Mouse (Mus musculus) small intestine, adult 2 months (tissue): ENCODE measurements around the gene Brca1.

ENCODE experiments used
- CTCF ChIP-seq: fragments of 200-500 bp; IDR thresholded peaks from 2 replicates; pipeline ENCODE4 v1.5.1; 2012; ENCODE audit warnings: low read depth, mild to moderate bottlenecking, control low read depth, inconsistent platforms, low read length, moderate library complexity, mixed read lengths; ENCODE audit not compliant: insufficient replicate concordance, insufficient read length; ENCODE audit errors: extremely low read depth
- POLR2A ChIP-seq: fragments of 200-500 bp; IDR thresholded peaks from 2 replicates; pipeline ENCODE4 v1.6.1; 2012; ENCODE audit warnings: low read depth, mild to moderate bottlenecking, control low read depth, inconsistent platforms, low read length, moderate library complexity

DNA sequence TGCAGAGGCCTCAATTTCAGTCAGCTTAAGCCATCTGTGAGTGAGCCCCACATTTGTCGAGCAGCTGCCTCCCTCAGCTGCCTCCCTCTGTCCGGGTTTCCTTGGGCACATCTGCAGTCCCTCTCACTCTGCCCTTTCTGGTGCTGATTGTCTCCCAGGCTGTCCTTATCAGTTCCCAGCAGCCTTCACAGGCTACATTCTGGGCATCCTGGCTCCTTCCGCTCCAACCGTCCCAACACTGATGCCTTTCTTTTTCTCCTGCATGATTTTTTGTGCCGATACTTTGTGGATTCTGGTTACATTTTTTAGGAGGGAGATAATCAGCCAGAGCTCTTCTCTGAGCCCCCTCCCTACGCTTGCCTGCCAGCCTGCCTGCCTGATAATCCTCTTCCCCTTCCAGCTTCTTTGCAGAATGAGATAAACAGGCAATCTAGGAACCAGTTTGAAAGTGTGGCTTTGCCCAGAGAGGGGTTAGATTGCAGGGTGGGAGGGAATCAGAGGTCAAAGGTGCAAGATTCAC, 66.2 kb downstream of the Brca1 start:
- TF ChIP-seq CTCF, result no peak
- no peak for TF ChIP-seq POLR2A
